8 mouse cellular contexts compared by ENCODE assay signal in genomic region chr15:99701999-99702900, GRCm38 (mm10). TPM values are rescaled to one million over a fixed set of nuclear protein-coding genes. Genes with fewer than 3 reads are reported as not detected.
DNase-seq lines count a peak whose midpoint lies in the region; ATAC-seq lines count a peak whose summit lies in the region.

Gene Smarcd1, plus strand, starts transcription at chr15:99702129.

- DNase-seq in MN1 (ENCODE audit: low spot score), result peak; percentile 98
- peak; percentile 93 for DNase-seq in cerebellum, adult 9-10 months
- DNase-seq in frontal cortex, adult 2 months (ENCODE audit: extremely low spot score in 1 of 2, low spot score in 1 of 2), result peak; percentile 88 to 98
- DNase-seq in hindbrain, embryonic 11.5 days (ENCODE audit: low spot score), result peak; percentile 97
- DNase-seq in layer of hippocampus, postnatal 10 days (ENCODE audit: low spot score in 2 of 2), result peak; percentile 98
- peak; percentile 97 for DNase-seq in lung, postnatal 10 days
- DNase-seq in ovary, postnatal 36 days (ENCODE audit: low spot score), result peak; percentile 95
- DNase-seq in thymus, postnatal 25 days, result peak; percentile 95

- peak; percentile 94 for ATAC-seq in hindbrain, embryonic 11.5 days (ENCODE audit: low FRiP score)

- no peaks in the 10 kb centered on the region for H3K27me3 ChIP-seq in hindbrain, embryonic 11.5 days (ENCODE audit: control insufficient read depth, insufficient read depth, low read length)

- H3K36me3 ChIP-seq in hindbrain, embryonic 11.5 days (ENCODE audit: control insufficient read depth, insufficient read depth, low read length), result peaks cover 2% of the 10 kb centered on the region

- H3K9ac ChIP-seq in hindbrain, embryonic 11.5 days (ENCODE audit: low read depth, low read length), result peak within 1 kb of the TSS; percentile 98

- peak within 1 kb of the TSS; percentile 87 for H3K4me2 ChIP-seq in hindbrain, embryonic 11.5 days (replicated peaks; ENCODE audit: low read depth, low read length)

- peaks cover 18% of the 10 kb centered on the region for H3K4me1 ChIP-seq in hindbrain, embryonic 11.5 days (replicated peaks; ENCODE audit: control insufficient read depth, insufficient read depth, low read length)

- peak within 1 kb of the TSS; percentile 89 for H3K4me3 ChIP-seq in hindbrain, embryonic 11.5 days (ENCODE audit: low read depth, low read length)

- no peaks in the 10 kb centered on the region for H3K9me3 ChIP-seq in hindbrain, embryonic 11.5 days (ENCODE audit: control insufficient read depth, low read length)

- WGBS in hindbrain, embryonic 11.5 days, result 1% methylated on average over 54 of the region's 71 CpGs

- peak within 1 kb of the TSS; percentile 97 for H3K27ac ChIP-seq in hindbrain, embryonic 11.5 days (ENCODE audit: low read depth, low read length)

RNA-seq across cellular contexts. Expression of gene Smarcd1, which starts in this region (rescaled TPM):
- polyA plus RNA-seq in frontal cortex, adult 2 months (2012; rRNA removed), result 189 and 197 TPM in 2 replicates
- 99.1 and 103 TPM in 2 replicates for polyA plus RNA-seq in hindbrain, embryonic 11.5 days (2014; fragmentation: Nextera tagmentation; extraction: Ambion mirVana)
- 10 to 100 TPM; 89.4 to 94.3 TPM for total RNA-seq in layer of hippocampus, postnatal 10 days (2021)

Comparison
In these comparisons a context has a peak if more than half of its experiments do, and no peak if none do; other contexts are left out.
1. Peak in every context shown above with its lines: DNase-seq, ATAC-seq, H3K4me3 ChIP-seq and H3K27ac ChIP-seq.